Mouse (Mus musculus) embryonic facial prominence, embryonic 13.5 days (tissue): ENCODE results near the gene Mettl5. TPM values are rescaled to one million over a fixed set of nuclear protein-coding genes. Genes with fewer than 3 reads are reported as not detected.

Experiments
- ATAC-seq: fragments of 200-750 bp; cut with Nextera tagmentation; 2 replicates; pipeline ENCODE4 v1.8.0; 2017; ENCODE audit warnings: low read depth; ENCODE audit not compliant: insufficient number of reproducible peaks, insufficient read depth, low FRiP score, low TSS enrichment
- H3K27ac ChIP-seq: fragments of 300-500 bp; sonication (generic); 2 replicates; pipeline ENCODE4 v1.5.1; 2015; ENCODE audit warnings: moderate library complexity, mild to moderate bottlenecking, inconsistent platforms
- H3K27me3 ChIP-seq: fragments of 300-500 bp; sonication (generic); 2 replicates; pipeline ENCODE4 v1.6.1; 2015; ENCODE audit warnings: mild to moderate bottlenecking, inconsistent platforms
- H3K36me3 ChIP-seq: fragments of 300-500 bp; sonication (generic); 2 replicates; pipeline ENCODE4 v1.6.1; 2015; ENCODE audit warnings: mild to moderate bottlenecking, inconsistent platforms
- H3K4me1 ChIP-seq: fragments of 300-500 bp; sonication (generic); 2 replicates; pipeline ENCODE4 v1.6.1; 2015; ENCODE audit warnings: inconsistent platforms
- H3K4me2 ChIP-seq: fragments of 300-500 bp; sonication (generic); 2 replicates; pipeline ENCODE4 v1.6.1; 2015; ENCODE audit warnings: moderate library complexity, mild to moderate bottlenecking, inconsistent platforms
- H3K4me3 ChIP-seq: fragments of 300-500 bp; sonication (generic); 2 replicates; pipeline ENCODE4 v1.5.1; 2015; ENCODE audit warnings: mild to moderate bottlenecking, inconsistent platforms
- H3K9ac ChIP-seq: fragments of 300-500 bp; sonication (generic); 2 replicates; pipeline ENCODE4 v1.6.1; 2015; ENCODE audit warnings: mild to moderate bottlenecking, inconsistent platforms
- H3K9me3 ChIP-seq: fragments of 300-500 bp; sonication (generic); 2 replicates; pipeline ENCODE4 v1.6.1; 2016; ENCODE audit warnings: inconsistent platforms
- WGBS: fragments of 180-500 bp; shearing (Covaris S2); methylation state at CpG from one replicate; pipeline ENCODE4 v1.1.7; 2015; ENCODE audit warnings: mixed read lengths; 5-methylcytosine and 5-hydroxymethylcytosine counted together
- polyA plus RNA-seq: library from polyadenylated mRNA; unstranded; fragments of >200 nt; fragmentation: Nextera tagmentation; extraction: Ambion mirVana; gene quantifications from 2 replicates; pipeline ENCODE4 v1.2.1, GENCODE M21; 2015

Mettl5 gene
- polyA plus RNA-seq, 1 experiment from 2014 or later: 41.1 TPM

DNA sequence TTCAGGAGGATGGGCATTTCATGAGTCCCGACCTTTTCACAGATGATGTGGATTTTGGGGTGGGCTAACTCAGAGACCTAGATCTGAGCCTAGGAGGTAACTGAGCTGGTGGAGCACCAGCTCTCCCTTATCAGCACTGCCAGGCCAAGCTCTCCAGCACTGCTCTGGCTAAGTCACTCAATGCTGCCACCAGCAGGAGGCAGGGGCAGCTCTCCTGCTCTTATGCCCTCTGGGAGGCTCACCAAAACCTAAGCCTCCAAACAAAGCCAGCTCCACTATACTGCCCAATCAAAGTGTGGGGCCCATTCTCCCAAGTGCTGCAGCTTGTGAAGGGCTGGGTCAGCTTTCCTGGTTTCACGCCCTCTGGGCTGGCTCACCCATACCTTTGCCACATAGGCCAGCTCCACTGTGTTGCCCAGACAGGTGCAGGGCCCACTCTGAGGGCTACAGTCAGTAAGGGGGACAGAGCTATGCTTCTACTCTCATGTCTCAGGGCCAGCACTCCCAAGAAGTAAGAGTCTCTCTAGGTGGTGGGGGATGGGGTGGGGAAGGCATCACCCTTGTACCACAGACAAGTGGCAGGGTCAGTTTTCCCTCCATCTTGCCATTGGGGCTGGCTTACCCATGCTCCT, 33.9 kb downstream of the Mettl5 start:
- WGBS: 57% methylated on average over 2 of the region's 2 CpGs
- Histone ChIP-seq H3K27me3 (no peaks in the 10 kb centered on the region), H3K4me1 (no peaks in the 10 kb centered on the region), H3K4me2 (no peak overlapping the region), H3K4me3 (no peak overlapping the region), H3K27ac (no peak overlapping the region), H3K36me3 (no peaks in the 10 kb centered on the region), H3K9ac (no peak overlapping the region), H3K9me3 (no peaks in the 10 kb centered on the region)
- no peak for ATAC-seq

DNA sequence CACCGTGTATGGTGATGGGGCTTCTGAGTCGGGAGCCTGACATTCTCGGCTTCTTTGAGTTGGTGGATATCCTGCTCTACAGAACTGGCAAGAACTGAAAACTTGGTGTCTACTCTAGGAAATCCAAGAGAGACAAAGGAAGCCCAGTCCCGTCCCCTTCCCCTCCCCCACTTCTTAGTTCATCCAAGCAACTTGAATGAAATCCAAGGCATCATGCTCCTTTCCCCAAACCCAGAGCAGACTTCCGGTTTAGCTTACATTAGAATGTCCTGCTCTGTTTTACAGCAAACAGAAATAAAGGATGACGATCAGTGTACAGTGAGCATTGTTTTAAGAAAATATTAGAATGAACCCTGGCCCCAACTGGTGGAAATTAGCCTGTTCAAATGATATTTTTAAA, 36.2 kb downstream of the Mettl5 start:
- Histone ChIP-seq H3K4me1 (no peaks in the 10 kb centered on the region), H3K4me3 (no peak overlapping the region), H3K4me2 (no peak overlapping the region), H3K36me3 (no peaks in the 10 kb centered on the region), H3K9me3 (no peaks in the 10 kb centered on the region), H3K27ac (no peak overlapping the region), H3K9ac (no peak overlapping the region), H3K27me3 (no peaks in the 10 kb centered on the region)
- WGBS: 57% methylated on average over 6 of the region's 6 CpGs
- ATAC-seq: no peak

- 20% methylated on average over 6 of the region's 6 CpGs for WGBS
- no peak overlapping the region for H3K4me3 ChIP-seq
- no peak for ATAC-seq
- H3K36me3 ChIP-seq: peaks cover 14% of the 10 kb centered on the region
- H3K9me3 ChIP-seq: no peaks in the 10 kb centered on the region
- H3K27ac ChIP-seq: no peak overlapping the region
- no peak overlapping the region for H3K4me2 ChIP-seq
- H3K9ac ChIP-seq: no peak overlapping the region
- H3K4me1 ChIP-seq: no peaks in the 10 kb centered on the region
- H3K27me3 ChIP-seq: no peaks in the 10 kb centered on the region
These were observed 45.2 kb downstream of the Mettl5 start for GRCm38 (mm10) chr2:69840261-69840660.

GRCm38 (mm10) chr2:69838707-69839106, 46.7 kb downstream of the Mettl5 start:
- Histone ChIP-seq H3K36me3 (peaks cover 25% of the 10 kb centered on the region), H3K4me3 (no peak overlapping the region), H3K9me3 (no peaks in the 10 kb centered on the region), H3K4me1 (no peaks in the 10 kb centered on the region), H3K9ac (no peak overlapping the region), H3K4me2 (no peak overlapping the region), H3K27ac (no peak overlapping the region), H3K27me3 (no peaks in the 10 kb centered on the region)
- no peak for ATAC-seq

DNA sequence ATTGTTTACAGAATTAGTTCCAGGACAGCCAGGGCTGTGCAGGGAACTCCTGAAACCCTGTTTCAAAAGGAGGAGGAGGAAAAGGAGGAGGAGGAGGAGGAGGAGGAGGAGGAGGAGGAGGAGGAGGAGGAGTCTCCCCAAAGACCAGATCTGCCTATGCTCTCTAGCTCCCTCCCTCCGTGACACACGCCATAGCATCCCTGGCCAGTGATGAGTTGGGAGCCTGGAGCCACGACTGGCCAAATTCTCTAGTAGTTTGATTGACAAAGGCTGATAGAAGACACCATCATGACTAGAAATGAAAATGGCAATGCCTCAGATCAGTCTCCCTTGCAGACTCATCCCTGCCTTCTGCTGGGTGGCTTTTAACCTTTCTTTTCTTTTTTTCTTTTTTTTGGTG, 47.4 kb downstream of the Mettl5 start:
- WGBS: 34% methylated on average over 3 of the region's 3 CpGs
- no peak for ATAC-seq
- no peaks in the 10 kb centered on the region for H3K9me3 ChIP-seq

GRCm38 (mm10) chr2:69837244-69837967, 48.0 kb downstream of the Mettl5 start:
- no peak overlapping the region for H3K4me3 ChIP-seq
- WGBS: 80% methylated on average over 7 of the region's 7 CpGs

More for the DNA sequence above, 47.4 kb downstream of the Mettl5 start:
- H3K4me1 ChIP-seq: no peaks in the 10 kb centered on the region
- no peaks in the 10 kb centered on the region for H3K27me3 ChIP-seq
- H3K36me3 ChIP-seq: peaks cover 32% of the 10 kb centered on the region
- no peak overlapping the region for H3K4me3 ChIP-seq
- no peak overlapping the region for H3K27ac ChIP-seq
- H3K4me2 ChIP-seq: no peak overlapping the region
- H3K9ac ChIP-seq: no peak overlapping the region

DNA sequence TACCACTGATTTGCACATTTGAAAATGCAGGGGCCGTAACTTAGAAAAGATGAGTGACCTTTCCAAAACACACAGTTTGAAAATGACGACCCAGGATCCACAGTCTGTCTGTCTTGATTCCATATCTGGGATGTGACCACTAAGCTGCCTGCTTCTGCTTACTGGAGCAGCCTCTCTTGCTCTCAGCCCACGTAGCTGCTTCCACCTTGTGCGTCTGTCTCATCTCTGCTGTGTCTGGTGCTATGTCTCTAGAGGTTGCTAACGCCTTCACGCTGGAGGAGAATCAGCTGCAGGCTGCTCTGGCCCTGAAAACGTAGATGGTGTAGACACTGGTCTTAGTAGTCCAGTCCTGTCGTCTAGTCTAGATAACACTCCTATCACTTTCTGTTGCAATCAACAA, 55.3 kb downstream of the Mettl5 start:
- H3K4me2 ChIP-seq: no peak overlapping the region
- 89% methylated on average over 8 of the region's 8 CpGs for WGBS
- no peak overlapping the region for H3K4me3 ChIP-seq
- H3K9ac ChIP-seq: no peak overlapping the region
- no peaks in the 10 kb centered on the region for H3K9me3 ChIP-seq
- no peak overlapping the region for H3K27ac ChIP-seq
- no peaks in the 10 kb centered on the region for H3K27me3 ChIP-seq
- H3K4me1 ChIP-seq: no peaks in the 10 kb centered on the region
- peaks cover 68% of the 10 kb centered on the region for H3K36me3 ChIP-seq
- no peak for ATAC-seq

More at GRCm38 (mm10) chr2:69837244-69837967, 48.0 kb downstream of the Mettl5 start:
- H3K27ac ChIP-seq: no peak overlapping the region
- H3K36me3 ChIP-seq: peaks cover 38% of the 10 kb centered on the region
- H3K4me1 ChIP-seq: no peaks in the 10 kb centered on the region
- H3K9ac ChIP-seq: no peak overlapping the region
- no peaks in the 10 kb centered on the region for H3K27me3 ChIP-seq
- H3K4me2 ChIP-seq: no peak overlapping the region
- no peak for ATAC-seq
- H3K9me3 ChIP-seq: no peaks in the 10 kb centered on the region

DNA sequence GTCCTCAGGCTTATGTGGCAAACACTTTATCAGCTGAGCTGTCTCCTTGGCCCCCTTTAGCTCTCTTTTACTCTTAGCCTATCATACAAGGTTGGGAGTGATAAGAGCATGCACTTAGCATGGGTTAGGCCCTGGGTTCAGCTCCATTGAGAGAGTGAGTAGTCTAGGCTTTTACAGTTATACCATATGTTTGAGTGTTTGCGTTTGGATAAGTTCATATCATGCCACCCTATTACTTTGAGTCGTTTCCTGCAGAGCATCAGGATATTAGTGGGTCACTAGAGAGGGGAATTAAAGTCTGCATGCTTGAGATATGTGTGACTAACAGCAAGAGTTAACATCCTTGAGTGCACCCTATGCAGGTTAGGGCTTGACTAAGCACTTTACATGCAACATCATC, 55.7 kb downstream of the Mettl5 start:
- Histone ChIP-seq H3K9ac (no peak overlapping the region), H3K27ac (no peak overlapping the region)
- 91% methylated on average over 2 of the region's 2 CpGs for WGBS

DNA sequence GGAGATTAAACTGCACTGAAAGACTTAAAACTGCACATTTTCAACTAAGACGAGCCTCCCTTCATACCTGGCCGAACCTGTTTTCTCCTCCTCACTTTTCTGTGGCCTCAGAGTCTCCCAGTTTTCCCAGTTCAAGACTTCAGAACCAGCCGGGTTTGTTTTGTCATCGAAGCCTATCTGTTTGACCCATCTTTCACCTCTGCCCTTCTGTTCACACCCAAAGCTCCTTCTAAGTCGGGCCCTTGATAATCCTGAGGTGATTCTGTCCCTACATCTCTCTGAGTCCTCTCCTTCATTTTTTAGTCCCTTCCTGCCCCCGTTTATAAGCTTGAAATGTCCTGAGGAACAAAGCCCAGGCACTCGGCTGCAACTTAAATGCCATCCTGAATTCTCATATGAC, 57.4 kb downstream of the Mettl5 start:
- Histone ChIP-seq H3K27ac (no peak overlapping the region), H3K4me3 (no peak overlapping the region), H3K36me3 (peaks cover 58% of the 10 kb centered on the region), H3K4me2 (no peak overlapping the region), H3K9me3 (no peaks in the 10 kb centered on the region), H3K9ac (no peak overlapping the region), H3K4me1 (peaks cover 13% of the 10 kb centered on the region), H3K27me3 (no peaks in the 10 kb centered on the region)
- 52% methylated on average over 7 of the region's 7 CpGs for WGBS
- ATAC-seq: no peak

More for the DNA sequence above, 55.7 kb downstream of the Mettl5 start:
- Histone ChIP-seq H3K9me3 (no peaks in the 10 kb centered on the region), H3K36me3 (peaks cover 68% of the 10 kb centered on the region), H3K4me2 (no peak overlapping the region), H3K4me3 (no peak overlapping the region), H3K4me1 (0 out of 2 replicates have a peak, but pooled peaks cover under 1% of the 10 kb centered on the region), H3K27me3 (no peaks in the 10 kb centered on the region)
- ATAC-seq: no peak

DNA sequence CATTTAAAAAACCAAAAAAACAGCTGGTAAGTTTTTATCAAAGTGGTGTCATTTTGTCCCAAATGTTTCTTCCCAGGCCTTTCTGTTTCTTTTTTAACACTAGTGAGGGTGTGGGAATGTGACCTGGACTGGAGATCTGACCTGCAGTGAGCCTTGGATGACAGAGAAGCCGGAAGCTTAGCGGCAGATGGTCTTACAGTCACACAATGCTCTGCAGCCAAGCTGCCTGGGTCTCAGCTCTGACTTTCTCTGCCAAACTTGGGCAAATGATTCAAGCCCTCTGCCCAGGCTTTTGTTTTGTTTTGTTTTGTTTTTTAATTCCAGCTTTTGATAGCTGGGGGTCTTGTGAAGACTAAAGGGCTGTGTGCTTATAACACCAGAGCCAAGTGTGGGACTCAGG, 59.0 kb downstream of the Mettl5 start:
- no peak overlapping the region for H3K27ac ChIP-seq
- H3K9me3 ChIP-seq: no peaks in the 10 kb centered on the region
- H3K27me3 ChIP-seq: no peaks in the 10 kb centered on the region
- no peak overlapping the region for H3K4me2 ChIP-seq
- no peak for ATAC-seq
- no peak overlapping the region for H3K4me3 ChIP-seq
- 78% methylated on average over 2 of the region's 2 CpGs for WGBS
- H3K36me3 ChIP-seq: peaks cover 48% of the 10 kb centered on the region
- H3K4me1 ChIP-seq: peaks cover 16% of the 10 kb centered on the region
- no peak overlapping the region for H3K9ac ChIP-seq

GRCm38 (mm10) chr2:69825898-69826297, 59.5 kb downstream of the Mettl5 start:
- Histone ChIP-seq H3K27ac (no peak overlapping the region), H3K9ac (no peak overlapping the region), H3K4me2 (no peak overlapping the region), H3K27me3 (no peaks in the 10 kb centered on the region), H3K36me3 (peaks cover 43% of the 10 kb centered on the region), H3K4me1 (peaks cover 16% of the 10 kb centered on the region), H3K4me3 (no peak overlapping the region), H3K9me3 (no peaks in the 10 kb centered on the region)
- WGBS: 78% methylated on average over 10 of the region's 10 CpGs
- ATAC-seq: no peak

GRCm38 (mm10) chr2:69823129-69823677, 62.2 kb downstream of the Mettl5 start:
- H3K4me2 ChIP-seq: peak overlapping the region; percentile 74
- peaks cover 20% of the 10 kb centered on the region for H3K36me3 ChIP-seq
- H3K9ac ChIP-seq: peak overlapping the region; percentile 93
- no peaks in the 10 kb centered on the region for H3K27me3 ChIP-seq
- peaks cover 16% of the 10 kb centered on the region for H3K4me1 ChIP-seq
- peak overlapping the region; percentile 82 for H3K4me3 ChIP-seq
- peak overlapping the region; percentile 95 for H3K27ac ChIP-seq
- whole genome bisulfite sequencing: 2% methylated on average over 42 of the region's 45 CpGs
- H3K9me3 ChIP-seq: no peaks in the 10 kb centered on the region
- ATAC-seq: peak; percentile 65; the same call in 1 of the 2 replicates
